Mouse (Mus musculus) heart, embryonic 15.5 days (tissue): Measurements from ENCODE around the gene Parp9. TPM values are rescaled to one million over a fixed set of nuclear protein-coding genes. Genes with fewer than 3 reads are reported as not detected.
"Not testable (repeated sequence)": the region's sequence is repeated elsewhere in the genome, so short reads cannot be mapped to it uniquely, and the experiment has no call there.

ENCODE experiments used
- ATAC-seq: fragments of 200-750 bp; cut with Nextera tagmentation; replicated peaks from 2 replicates; pipeline ENCODE4 v1.8.0; 2017; ENCODE audit warnings: low read depth, moderate TSS enrichment; ENCODE audit not compliant: insufficient number of reproducible peaks, insufficient read depth, low FRiP score
- H3K27ac ChIP-seq: fragments of 300-500 bp; sonication (generic); 2 replicates; pipeline ENCODE4 v1.5.1; 2015; ENCODE audit warnings: mild to moderate bottlenecking, inconsistent platforms
- H3K27me3 ChIP-seq: fragments of 300-500 bp; sonication (generic); 2 replicates; pipeline ENCODE4 v1.6.1; 2015; ENCODE audit warnings: inconsistent platforms
- H3K36me3 ChIP-seq: fragments of 300-500 bp; sonication (generic); 2 replicates; pipeline ENCODE4 v1.6.1; 2015; ENCODE audit warnings: mild to moderate bottlenecking, inconsistent platforms
- H3K4me1 ChIP-seq: fragments of 300-500 bp; sonication (generic); replicated peaks from 2 replicates; pipeline ENCODE4 v1.6.1; 2015; ENCODE audit warnings: inconsistent platforms
- H3K4me2 ChIP-seq: fragments of 300-500 bp; sonication (generic); 2 replicates; pipeline ENCODE4 v1.6.1; 2015; ENCODE audit warnings: inconsistent platforms, mild to moderate bottlenecking, moderate library complexity
- H3K4me3 ChIP-seq: fragments of 300-500 bp; sonication (generic); 2 replicates; pipeline ENCODE4 v1.5.1; 2015; ENCODE audit warnings: mild to moderate bottlenecking, inconsistent platforms
- H3K9ac ChIP-seq: fragments of 300-500 bp; sonication (generic); 2 replicates; pipeline ENCODE4 v1.6.1; 2015; ENCODE audit warnings: mild to moderate bottlenecking, inconsistent platforms
- H3K9me3 ChIP-seq: fragments of 300-500 bp; sonication (generic); replicated peaks from 2 replicates; pipeline ENCODE4 v1.6.1; 2016; ENCODE audit warnings: inconsistent platforms
- WGBS: fragments of 180-500 bp; shearing (Covaris S2); methylation state at CpG from one replicate; pipeline ENCODE4 v1.1.7; 2015; ENCODE audit warnings: mixed read lengths; 5-methylcytosine and 5-hydroxymethylcytosine counted together
- polyA plus RNA-seq: library from polyadenylated mRNA; unstranded; fragments of >200 nt; fragmentation: Nextera tagmentation; extraction: Ambion mirVana; gene quantifications from 2 replicates; pipeline ENCODE4 v1.2.1, GENCODE M21; 2015

Gene Parp9
- polyA plus RNA-seq, 1 experiment from 2014 or later, result 8.4 TPM

DNA sequence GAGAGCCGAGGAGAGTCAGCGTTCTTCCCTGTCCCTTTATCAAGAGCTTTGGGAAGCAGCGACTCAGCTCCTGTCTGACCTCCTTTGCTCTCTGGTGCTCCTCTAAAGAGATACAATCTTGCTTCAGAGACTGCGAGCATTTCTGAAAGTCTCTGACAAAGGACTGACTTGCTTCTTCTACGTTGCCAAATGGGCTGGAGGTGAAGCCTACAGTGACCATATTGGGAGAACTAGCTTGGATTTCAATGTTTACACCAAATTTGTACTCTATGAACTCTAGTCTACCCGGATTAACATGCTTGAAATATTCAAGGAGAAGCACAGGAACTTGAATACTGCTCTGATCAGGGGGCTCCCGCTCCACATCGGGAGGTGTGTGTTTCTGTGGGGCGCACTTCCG, 5.1 kb upstream of the Parp9 start:
- 0 out of 2 replicates have a peak, but pooled peaks cover 4% of the 10 kb centered on the region for H3K4me1 ChIP-seq
- no peak for ATAC-seq
- H3K9me3 ChIP-seq, result no peaks in the 10 kb centered on the region
- H3K27me3 ChIP-seq, result no peaks in the 10 kb centered on the region
- no peak overlapping the region for H3K9ac ChIP-seq
- H3K4me3 ChIP-seq, result no peak overlapping the region
- no peak overlapping the region for H3K27ac ChIP-seq
- no peak overlapping the region for H3K4me2 ChIP-seq
- 66% methylated on average over 10 of the region's 10 CpGs for WGBS
- H3K36me3 ChIP-seq, result peaks cover 4% of the 10 kb centered on the region; the same call in 1 of the 2 replicates

DNA sequence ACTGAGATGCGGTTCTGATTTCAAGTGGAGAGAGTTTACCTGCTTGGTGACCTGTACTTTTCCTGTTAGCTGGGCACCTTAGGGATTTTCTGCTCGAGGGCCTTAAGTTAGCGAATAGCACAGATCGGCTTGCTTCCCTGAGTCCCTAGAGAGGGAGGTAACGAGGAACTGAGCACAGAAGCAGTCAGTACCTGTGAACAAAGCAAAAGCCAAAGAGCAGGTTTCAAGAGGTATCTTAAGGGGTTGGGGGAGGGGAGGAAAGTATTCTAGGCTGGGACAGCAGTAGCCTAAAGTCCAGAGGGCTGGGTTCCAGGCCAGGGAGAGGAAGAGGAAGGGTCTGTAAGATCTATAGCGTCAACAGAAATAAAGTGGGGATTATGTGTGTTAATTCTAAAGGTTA, 991 bp downstream of the Parp9 start:
- no peak for ATAC-seq
- WGBS, result 6% methylated on average over 6 of the region's 6 CpGs
- Histone ChIP-seq H3K27me3 (no peaks in the 10 kb centered on the region), H3K4me3 (peak overlapping the region; percentile 81), H3K9ac (peak overlapping the region; percentile 80), H3K27ac (peak overlapping the region; percentile 78), H3K36me3 (peaks cover 6% of the 10 kb centered on the region; the same call in 1 of the 2 replicates), H3K4me2 (peak overlapping the region; percentile 74), H3K4me1 (peaks cover 8% of the 10 kb centered on the region; the same call in 1 of the 2 replicates), H3K9me3 (no peaks in the 10 kb centered on the region)

DNA sequence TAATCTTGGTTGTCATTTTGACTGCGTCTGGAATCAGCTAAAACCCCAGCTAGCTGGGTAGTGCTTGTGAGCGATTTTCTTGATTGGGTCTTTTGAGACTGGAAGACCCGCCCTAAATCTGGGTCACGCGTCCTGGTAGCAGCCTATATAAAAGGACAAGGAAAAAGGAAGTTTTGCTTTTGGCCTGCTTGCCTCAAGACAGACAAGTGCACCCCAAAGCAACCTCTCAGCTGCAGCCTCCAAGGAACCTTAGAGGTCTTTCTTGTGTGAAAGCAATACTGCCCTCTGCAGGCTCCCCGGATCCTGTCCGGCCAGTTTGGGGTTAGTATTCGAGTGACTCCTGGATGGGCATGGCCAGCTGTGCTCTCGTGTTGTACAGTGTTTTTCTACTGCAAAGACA, 1.4 kb downstream of the Parp9 start:
- Histone ChIP-seq H3K4me3 (peak overlapping the region; percentile 81), H3K27me3 (no peaks in the 10 kb centered on the region), H3K27ac (peak overlapping the region; percentile 78; the same call in 1 of the 2 replicates), H3K36me3 (peaks cover 6% of the 10 kb centered on the region; the same call in 1 of the 2 replicates), H3K4me2 (peak overlapping the region; percentile 74), H3K4me1 (peaks cover 8% of the 10 kb centered on the region; the same call in 1 of the 2 replicates), H3K9me3 (no peaks in the 10 kb centered on the region), H3K9ac (0 out of 2 replicates have a peak overlapping the region, but pooled peaks have one; percentile 80)
- 11% methylated on average over 9 of the region's 9 CpGs for WGBS
- peak; percentile 51 for ATAC-seq

DNA sequence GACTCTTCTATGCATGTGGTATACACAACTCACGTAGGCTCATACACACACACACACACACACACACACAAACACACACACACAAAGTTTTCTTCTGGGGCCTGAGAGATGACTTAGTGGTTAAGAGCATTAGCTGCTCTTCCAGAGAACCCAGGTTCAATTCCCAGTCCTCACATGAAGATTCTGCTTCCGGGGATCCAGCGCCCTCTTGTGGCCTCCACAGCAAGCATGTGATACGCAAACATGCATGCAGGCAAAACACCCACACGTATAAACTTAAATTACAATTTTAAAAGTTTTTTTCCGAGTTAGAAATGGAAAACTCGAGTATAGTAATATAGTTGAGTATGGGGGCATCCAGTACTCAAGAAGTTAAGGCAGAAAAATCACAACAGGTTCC, 3.1 kb downstream of the Parp9 start:
- Histone ChIP-seq H3K27me3 (no peaks in the 10 kb centered on the region), H3K4me2 (no peak overlapping the region), H3K4me3 (no peak overlapping the region), H3K27ac (no peak overlapping the region), H3K4me1 (peaks cover 8% of the 10 kb centered on the region; the same call in 1 of the 2 replicates), H3K36me3 (peaks cover 9% of the 10 kb centered on the region; the same call in 1 of the 2 replicates), H3K9me3 (no peaks in the 10 kb centered on the region), H3K9ac (no peak overlapping the region)
- 80% methylated on average over 7 of the region's 7 CpGs for WGBS
- ATAC-seq, result no peak

DNA sequence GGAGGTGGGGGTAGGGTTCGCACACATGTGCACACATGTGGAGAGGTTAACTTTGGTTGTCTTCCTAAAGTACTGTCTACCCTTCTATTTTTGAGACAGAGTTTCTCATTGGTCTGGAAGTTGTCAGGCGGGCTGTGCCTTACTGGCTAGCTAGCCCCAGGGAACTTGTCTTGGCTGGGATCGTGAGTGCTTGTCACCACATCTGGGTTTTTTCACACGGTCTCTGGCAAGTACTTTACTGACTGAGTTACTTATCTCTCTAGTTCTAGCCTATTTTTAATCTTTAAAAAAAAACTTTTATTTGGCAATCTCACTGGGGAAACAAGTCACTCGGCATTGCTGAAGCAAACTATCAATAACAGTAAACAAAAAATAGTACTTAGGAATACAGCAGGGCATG, 11.0 kb downstream of the Parp9 start:
- Histone ChIP-seq H3K27me3 (no peaks in the 10 kb centered on the region), H3K4me1 (peaks cover 11% of the 10 kb centered on the region), H3K27ac (peak overlapping the region; percentile 74), H3K9me3 (0 out of 2 replicates have a peak, but pooled peaks cover 3% of the 10 kb centered on the region), H3K4me2 (peak overlapping the region; percentile 2), H3K36me3 (peaks cover 30% of the 10 kb centered on the region), H3K4me3 (no peak overlapping the region), H3K9ac (no peak overlapping the region)
- 28% methylated on average over 5 of the region's 5 CpGs for WGBS
- peak; percentile 85 for ATAC-seq

DNA sequence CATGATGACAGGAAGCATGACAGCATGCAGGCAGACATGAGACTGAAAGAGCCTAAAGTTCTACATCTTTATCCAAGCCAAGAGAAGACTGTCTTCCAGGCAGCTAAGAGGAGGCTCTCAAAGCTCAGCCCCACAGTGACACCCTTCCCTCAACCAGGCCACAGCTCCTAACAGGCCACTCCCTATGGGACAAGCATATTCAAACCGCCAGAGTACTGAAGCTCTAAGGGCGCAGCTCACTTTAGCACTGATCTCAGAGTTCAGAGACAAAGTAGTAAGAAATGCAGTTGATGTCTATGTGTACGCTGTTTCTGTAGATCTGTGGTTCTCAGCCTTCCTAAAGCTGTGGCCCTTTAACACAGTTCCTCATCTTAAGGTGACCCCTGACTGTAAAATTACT, 12.9 kb downstream of the Parp9 start:
- Histone ChIP-seq H3K27ac (no peak overlapping the region), H3K9me3 (0 out of 2 replicates have a peak, but pooled peaks cover 3% of the 10 kb centered on the region), H3K4me2 (no peak overlapping the region), H3K36me3 (peaks cover 28% of the 10 kb centered on the region), H3K9ac (no peak overlapping the region), H3K4me1 (peaks cover 11% of the 10 kb centered on the region), H3K4me3 (no peak overlapping the region), H3K27me3 (no peaks in the 10 kb centered on the region)
- 87% methylated on average over 3 of the region's 3 CpGs for WGBS
- no peak for ATAC-seq

DNA sequence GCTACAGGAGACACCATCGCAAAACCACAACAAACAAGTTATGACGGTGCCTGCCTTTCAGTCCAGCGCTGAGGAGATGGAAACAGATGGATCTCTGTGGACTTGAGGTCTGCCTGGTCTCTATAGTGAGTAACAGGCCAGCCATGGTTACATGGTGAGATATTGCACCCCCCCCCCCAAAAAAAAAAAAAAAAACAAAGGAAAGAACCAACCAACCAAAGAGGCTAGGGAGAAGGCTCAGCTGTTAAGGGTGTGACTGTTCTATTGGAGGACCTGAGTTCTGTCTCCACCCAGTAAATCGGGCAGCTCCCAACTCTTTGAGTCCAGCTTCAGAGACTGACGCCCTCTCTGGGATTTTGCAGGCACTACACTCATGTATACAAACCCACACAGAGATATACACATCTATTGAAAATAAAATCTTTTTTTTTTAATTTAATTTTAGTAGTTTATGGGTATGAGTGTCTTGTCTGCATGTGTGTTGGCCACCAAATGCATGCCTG, 14.4 kb downstream of the Parp9 start:
- Histone ChIP-seq H3K4me2 (no peak overlapping the region), H3K27ac (no peak overlapping the region), H3K36me3 (peaks cover 24% of the 10 kb centered on the region), H3K9ac (no peak overlapping the region), H3K4me1 (peaks cover 11% of the 10 kb centered on the region), H3K9me3 (0 out of 2 replicates have a peak, but pooled peaks cover 3% of the 10 kb centered on the region), H3K4me3 (no peak overlapping the region), H3K27me3 (no peaks in the 10 kb centered on the region)
- ATAC-seq, result no peak
- 81% methylated on average over 5 of the region's 5 CpGs for WGBS

DNA sequence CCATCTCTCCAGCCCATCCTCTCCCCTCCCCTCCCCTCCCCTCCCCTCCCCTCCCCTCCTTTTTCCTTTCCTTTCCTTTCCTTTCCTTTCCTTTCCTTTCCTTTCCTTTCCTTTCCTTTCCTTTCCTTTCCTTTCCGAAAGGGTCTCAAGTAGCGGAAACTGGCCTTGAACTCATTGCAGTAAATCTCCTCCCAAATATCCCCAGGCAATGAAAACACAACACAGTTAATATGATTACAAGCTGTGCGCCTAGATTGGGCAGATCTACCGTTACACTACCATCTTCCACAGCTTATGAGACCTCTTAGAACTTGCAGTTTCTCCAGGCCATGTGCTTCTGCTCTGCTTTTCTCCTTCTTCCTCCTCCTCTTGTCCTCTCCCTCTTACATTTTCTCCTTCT, 27.7 kb downstream of the Parp9 start:
- H3K4me1 ChIP-seq, H3K27ac ChIP-seq, H3K4me2 ChIP-seq, H3K9me3 ChIP-seq, H3K4me3 ChIP-seq, H3K9ac ChIP-seq, H3K27me3 ChIP-seq, ATAC-seq: not testable (repeated sequence)
- WGBS, result 72% methylated on average over 3 of the region's 4 CpGs
- peaks cover 10% of the 10 kb centered on the region; the same call in 1 of the 2 replicates for H3K36me3 ChIP-seq

DNA sequence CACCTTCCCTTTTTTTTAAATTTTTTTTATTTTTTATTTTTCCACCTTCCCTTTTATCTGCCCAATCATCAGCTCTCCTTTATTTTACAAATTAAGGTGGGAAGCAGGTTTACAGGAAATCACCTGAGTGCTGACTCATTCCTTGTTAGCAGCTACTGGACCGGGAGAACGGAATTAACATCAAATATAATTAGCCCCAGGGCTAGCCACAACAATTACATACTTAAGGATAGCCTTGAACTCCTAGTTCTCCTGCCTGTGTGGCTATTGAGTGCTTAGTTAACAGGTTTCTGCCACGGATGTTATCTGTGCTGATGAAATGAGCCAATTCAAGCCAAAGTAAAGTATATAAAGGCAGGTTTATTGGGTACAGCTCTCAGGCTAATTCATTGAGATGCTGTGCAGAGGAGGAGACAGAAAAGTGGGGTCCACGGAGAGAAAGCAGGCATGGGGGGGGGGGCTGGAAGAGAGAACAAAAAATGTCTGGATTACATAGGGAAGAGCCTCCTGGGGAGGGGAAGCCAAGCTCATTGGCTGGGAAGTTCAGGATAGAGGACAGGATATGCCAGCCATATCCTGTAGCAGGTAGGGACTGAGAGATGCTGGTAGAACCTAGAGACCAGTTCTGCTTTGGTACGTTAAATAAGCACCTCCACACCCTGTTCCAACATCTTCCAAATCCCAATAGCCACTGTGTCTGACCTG, 28.3 kb downstream of the Parp9 start:
- ATAC-seq, result no peak
- no peaks in the 10 kb centered on the region for H3K27me3 ChIP-seq
- H3K4me1 ChIP-seq, result no peaks in the 10 kb centered on the region
- peaks cover 10% of the 10 kb centered on the region; the same call in 1 of the 2 replicates for H3K36me3 ChIP-seq
- H3K27ac ChIP-seq, result no peak overlapping the region
- H3K9me3 ChIP-seq, result no peaks in the 10 kb centered on the region
- H3K4me2 ChIP-seq, result no peak overlapping the region
- WGBS, result 65% methylated on average over 5 of the region's 5 CpGs
- H3K9ac ChIP-seq, result no peak overlapping the region
- H3K4me3 ChIP-seq, result no peak overlapping the region

DNA sequence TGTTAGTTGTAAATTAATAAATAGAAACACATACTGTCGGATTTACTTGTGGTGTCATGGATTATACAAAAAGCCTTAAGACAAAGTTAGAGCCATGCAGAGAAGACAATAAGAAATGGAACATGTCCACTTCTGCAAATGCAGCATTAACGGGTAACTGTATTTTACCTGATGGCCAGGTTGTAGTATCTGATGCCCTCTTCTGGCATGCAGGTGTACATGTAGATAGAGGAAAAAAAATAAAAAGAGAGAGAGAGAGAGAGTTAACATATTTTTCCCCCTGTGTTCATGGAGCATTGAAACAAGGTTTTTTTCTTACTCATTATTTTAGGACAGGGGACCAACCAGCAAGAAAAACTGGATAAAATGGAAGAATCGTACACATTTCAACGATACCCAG, 29.0 kb downstream of the Parp9 start:
- Histone ChIP-seq H3K4me2 (no peak overlapping the region), H3K36me3 (peaks cover 16% of the 10 kb centered on the region; the same call in 1 of the 2 replicates), H3K27ac (no peak overlapping the region), H3K4me3 (no peak overlapping the region), H3K27me3 (no peaks in the 10 kb centered on the region), H3K4me1 (no peaks in the 10 kb centered on the region), H3K9ac (no peak overlapping the region), H3K9me3 (no peaks in the 10 kb centered on the region)
- 83% methylated on average over 4 of the region's 4 CpGs for WGBS
- ATAC-seq, result no peak

DNA sequence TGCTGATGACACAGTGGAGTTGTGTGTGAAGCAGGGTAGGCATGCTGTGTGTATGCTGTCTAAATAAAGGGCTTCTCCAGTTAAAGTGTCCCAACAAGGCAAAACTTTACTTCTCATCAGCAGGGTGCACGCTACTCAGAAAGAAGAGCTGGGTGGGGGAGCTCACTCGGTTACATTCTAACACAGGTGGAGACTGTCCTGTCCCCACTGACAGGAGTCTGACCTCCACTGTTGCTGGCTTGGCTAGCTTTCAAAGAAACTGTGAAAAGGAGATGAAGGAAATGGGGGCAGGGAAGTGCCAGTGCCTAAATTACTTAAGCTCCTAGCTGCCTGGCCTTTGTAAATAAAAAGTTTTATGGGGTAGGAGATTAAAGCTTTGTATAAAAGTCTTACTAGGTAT, 29.9 kb downstream of the Parp9 start:
- Histone ChIP-seq H3K4me1 (no peaks in the 10 kb centered on the region), H3K27ac (no peak overlapping the region), H3K9me3 (no peaks in the 10 kb centered on the region), H3K36me3 (peaks cover 18% of the 10 kb centered on the region; the same call in 1 of the 2 replicates), H3K27me3 (no peaks in the 10 kb centered on the region), H3K4me3 (no peak overlapping the region), H3K4me2 (no peak overlapping the region), H3K9ac (no peak overlapping the region)
- 54% methylated on average over 2 of the region's 2 CpGs for WGBS
- no peak for ATAC-seq
